Mouse (Mus musculus): ENCODE data around the gene Nom1.

Gene Nom1

DNA sequence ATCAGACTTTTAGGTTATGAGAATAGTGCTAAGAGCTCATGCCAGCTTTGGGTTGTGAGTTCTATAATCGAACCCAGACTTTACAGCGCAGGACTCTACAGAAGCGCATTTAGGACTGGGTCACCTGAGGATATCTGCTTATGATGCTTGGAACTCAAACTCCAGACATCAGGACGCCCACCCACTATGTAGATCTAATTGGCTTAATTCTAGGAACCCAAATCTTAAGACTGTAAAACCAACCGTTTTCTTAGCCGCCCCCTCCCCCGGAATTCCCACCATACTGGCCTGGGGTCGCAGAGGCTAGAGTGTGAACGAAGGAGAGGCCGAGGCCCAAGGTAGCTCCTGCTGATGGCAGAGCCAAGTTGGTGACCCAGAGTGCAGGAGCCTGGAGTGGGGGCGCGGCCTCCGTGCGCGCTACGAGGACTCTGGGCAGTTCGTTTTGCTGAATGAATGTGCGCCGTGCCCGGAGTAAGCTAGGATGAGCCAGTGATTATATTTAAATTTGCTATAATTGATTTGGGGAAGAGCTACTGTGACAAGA, 36.5 kb downstream of the Nom1 start:
- DNase-seq (ENCODE audit: extremely low read depth, low read depth), result no peak

DNA sequence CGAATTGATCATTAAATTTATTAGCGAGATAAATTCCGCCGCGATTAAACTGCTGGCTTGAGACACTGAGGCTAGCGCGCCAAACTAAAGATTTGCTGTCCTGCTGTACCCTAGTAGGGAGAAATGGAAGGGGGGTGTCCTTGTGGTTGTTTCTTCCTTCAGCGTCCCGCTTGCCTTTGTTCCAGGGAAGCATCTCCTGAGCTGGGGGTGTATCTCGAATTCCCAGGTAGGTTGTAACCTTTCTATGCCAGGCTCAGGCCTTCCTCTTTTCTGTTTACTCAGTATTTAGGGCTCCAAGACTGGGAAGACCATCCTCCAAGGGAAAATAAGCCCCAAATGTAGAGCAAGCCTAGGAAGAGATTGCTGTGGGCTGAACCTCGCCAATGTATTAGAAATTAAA, 36.9 kb downstream of the Nom1 start:
- DNase-seq (ENCODE audit: extremely low read depth, low read depth), result no peak

DNA sequence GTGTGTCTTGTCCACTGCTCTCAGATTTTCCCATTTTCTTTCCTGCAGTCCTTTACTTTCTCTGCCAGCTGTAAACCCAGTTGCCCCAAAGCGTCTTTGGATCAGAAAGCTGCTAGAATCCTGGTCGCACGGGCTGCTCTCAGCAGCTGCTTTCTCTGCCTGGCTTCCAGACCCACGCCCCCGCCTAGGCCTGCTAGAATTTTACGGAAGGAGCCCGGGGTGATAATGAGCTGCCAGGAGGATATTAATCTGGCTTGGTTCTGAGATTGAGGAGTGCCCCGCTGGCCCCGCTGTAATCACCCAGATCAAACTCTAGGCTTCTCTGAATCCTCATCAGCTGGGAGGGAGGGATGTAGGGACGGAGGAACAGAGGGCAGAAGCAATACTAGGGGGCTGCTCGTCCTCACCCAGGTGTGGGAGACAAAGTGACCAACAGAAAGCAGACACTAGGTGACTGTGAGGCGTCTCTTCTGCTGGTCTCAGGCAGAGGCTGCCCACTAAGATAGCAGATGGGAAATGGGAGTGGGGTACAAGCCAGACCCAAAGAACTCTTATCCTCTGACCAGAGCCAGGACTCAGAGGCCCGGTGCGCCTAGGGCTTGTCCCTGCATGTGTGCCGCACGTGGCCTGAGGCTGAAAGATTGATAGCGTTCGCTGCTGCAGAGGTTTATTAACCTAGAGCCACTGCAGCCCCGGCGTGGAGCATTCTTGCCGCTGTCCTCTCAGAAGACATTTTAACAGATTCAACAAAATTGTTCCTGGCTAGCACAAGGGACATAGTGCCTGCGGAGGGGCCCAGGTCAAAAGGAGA, 37.6 kb downstream of the Nom1 start:
- no peak for DNase-seq (ENCODE audit: extremely low read depth, low read depth)

DNA sequence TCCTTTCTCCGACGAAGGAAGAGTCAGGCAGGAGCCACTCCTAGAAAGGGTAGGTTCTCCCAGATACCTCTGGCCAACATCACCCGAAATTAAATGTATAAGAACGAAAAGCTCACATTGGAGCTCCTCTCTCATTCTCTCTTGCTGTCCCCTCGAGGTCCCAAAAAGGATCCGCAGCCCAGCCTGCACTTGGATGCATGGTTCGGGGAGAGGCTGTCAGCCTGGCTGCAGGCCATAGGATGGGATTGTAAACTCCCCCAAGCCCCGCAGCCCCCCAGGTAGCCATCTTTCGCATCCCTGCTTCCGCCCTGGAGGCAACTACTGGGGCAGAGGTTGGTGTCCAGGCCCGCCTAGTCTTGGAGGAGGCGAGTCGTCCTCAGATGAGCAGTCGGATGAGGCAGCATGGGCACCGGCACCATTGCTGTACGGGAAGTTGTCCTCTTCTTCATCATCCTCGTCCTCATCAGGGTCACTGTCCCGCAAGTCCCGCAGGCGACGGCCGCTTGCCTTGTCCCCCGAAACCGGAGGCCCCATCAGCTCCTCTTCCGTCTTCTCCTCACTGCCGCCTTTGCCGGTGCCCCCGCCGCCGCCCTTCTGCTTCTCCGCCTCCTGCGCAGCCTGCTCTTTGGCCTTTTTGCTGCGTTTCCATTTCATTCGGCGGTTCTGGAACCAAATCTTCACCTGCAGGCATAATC, 39.2 kb downstream of the Nom1 start:
- no peak for DNase-seq (ENCODE audit: extremely low read depth, low read depth)

DNA sequence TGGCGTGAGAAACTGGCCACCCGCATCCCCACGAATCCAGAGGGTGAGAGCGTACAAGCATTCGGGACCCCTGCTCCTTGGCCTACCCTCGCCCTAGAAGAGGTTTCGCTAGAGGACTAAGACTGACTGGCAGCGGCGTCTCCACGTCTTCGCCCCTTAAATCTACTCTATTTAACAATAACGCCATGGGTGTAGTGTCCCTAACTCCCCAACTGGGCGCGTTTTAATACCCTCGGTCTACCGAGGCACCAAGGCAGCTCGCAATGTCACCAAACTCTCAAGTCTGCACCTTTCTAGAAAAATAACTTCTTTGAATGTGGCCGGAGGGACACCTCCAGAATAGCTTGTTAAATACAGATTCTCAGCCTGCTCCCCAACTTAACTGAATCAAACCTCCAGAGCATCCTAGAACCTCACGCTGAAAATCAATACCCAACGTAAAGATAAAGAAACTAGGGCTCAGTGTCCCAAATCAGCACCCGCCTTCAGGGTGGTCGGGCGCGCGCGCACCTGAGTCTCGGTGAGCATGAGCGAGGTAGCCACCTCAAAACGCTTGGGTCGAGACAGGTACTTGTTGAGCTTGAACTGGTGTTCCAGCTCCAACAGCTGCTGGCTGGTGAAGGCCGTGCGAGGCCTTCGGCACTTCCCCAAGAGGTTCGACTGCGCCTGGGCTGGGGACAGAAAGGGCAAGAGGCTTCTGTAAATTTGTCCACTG, 39.9 kb downstream of the Nom1 start:
- no peak for DNase-seq (ENCODE audit: extremely low read depth, low read depth)

DNA sequence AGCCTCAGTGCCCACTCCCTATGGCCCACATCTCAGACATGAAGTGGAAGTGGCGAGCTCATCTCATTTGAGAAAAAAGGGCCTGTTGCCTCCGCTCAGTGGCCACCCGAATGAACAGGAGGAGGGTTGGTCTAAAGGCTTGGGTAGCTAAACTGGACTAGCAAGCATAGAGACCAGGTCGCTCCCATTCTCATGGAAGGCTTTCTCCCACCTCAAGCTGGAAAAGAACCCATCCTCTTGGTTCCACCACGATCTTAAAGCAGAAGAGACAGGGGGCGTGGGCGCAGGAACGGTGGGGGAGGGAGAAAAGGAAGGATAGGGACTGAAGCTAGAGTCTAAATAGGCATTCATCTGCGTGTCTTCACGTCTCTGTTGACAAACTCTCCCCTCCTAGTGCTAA, 40.6 kb downstream of the Nom1 start:
- DNase-seq (ENCODE audit: extremely low read depth, low read depth), result no peak

DNA sequence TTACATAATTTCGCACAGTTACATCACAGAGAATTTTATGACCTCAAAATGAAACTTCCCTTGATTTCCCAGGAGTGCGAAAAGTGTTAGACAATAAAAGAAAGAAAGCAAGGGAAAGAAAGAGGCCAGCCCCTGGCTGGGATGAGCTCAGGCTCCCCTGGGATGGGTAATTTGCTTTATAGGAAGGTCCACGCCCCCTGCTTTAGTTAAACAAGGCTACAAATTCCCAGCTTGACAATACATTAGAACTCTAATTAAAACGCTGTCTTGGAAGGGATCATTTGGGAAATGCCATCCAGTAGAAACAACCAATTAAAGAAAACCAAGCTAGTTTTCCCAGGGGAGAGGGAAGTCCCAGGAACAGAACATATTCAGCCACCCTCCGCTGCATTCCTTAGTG, 41.1 kb downstream of the Nom1 start:
- no peak for DNase-seq (ENCODE audit: extremely low read depth, low read depth)

DNA sequence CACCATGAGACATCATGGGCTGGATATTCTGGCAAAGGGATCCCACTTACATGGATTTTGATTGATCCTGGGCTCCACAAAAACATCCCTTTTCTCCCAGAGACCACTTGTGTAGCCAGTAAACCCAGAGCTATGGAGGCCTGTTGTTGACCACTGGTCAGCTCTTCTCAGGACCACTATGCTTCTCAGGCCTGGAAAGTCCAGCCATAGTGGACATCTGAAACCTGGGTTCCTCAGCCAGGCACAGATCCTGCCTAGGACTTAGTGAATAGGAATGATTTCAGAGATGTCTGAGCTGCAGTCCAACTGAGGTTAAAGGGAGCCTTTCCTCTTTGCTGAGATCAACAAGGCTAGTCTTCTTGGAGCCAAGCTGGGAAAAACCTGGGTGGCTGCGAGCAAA, 41.6 kb downstream of the Nom1 start:
- DNase-seq (ENCODE audit: extremely low read depth, low read depth), result no peak

DNA sequence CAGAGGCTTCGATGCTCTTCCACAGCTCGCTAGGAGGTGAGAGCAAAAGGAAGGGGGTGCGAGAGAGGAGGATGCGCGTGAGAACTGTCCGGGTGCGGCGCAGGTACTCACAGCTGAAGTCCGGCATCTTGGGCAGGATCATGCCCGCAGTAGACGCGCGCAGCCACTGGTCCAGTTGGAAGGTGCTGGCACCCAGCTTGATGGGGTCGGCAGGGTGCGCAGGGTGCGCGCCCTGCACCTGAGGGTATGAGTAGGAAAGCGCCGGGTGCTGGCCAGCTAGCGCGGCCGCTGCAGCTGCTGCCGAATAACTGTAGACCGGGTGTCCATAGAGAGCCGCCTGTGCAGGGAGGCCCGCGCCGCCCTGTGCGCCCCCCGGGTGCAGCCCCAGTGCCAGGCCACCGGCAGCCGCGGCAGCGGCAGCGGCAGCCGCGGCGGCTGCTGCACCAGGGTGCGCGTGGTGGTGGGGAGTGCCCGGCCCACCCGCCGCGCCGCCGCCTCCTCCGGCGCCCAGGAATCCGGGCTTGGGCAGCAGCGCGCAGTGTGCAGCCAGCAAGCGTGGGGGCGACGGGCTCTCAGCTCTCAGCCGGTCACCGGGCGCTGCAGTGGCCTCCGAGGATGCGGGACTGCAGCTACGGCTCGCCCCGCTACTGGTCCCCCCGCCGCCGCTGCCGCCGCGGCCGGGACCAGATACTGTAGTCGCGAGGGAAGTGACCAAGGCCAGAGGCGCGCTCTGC, 43.2 kb downstream of the Nom1 start:
- DNase-seq (ENCODE audit: extremely low read depth, low read depth), result no peak

DNA sequence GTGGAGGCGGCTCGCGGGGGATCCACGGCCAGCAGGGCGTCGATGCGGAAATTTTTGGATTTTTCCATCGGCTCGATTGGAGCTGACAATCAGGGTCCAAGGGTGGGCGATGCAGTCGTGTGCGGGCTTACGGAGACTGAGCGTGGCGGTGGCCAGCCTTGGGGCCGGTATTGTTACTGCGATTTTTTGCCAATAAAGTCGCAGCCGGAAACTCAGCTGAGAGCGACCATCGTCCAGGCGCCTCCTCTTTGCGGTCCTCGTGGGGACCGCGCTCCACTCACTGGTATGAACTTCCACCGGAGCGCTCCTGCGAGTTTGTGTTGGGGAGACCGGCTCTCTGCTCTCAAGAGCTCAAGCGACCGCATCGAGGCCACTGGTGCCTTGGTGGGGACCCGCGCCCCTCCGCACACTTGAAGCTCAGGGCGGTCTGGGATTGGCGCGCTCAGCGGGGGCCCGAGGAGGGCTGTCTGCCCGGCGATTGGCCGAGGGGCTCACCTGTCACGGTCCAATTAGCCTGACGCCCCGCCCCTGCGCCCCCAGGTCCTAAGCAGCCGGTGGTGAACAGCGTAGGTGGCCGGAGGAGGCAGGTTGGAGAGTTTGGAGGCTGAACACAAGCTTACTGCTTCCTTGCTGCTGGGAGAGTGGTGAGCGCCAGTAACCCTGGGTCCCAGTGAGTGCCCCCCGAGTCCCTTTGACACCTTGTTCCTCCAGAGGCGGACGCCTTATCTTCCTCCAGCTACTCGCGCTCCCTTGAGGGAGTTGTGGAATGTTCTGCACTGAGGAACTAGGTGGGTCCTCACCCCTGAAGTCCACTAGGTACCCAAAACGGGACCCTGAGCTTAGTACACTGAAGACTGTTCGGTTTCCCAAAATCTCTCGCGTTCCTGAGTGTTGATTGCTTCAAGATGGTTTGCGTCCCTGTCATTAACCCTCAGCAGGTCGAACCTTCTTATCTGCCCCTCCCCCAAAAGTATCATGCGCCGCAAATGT, 44.0 kb downstream of the Nom1 start, which contains the start of gene Mnx1:
Gene Mnx1, minus strand, starts transcription at position 263 of the 990 bp plus-strand sequence.
- DNase-seq (ENCODE audit: extremely low read depth, low read depth), result no peak

DNA sequence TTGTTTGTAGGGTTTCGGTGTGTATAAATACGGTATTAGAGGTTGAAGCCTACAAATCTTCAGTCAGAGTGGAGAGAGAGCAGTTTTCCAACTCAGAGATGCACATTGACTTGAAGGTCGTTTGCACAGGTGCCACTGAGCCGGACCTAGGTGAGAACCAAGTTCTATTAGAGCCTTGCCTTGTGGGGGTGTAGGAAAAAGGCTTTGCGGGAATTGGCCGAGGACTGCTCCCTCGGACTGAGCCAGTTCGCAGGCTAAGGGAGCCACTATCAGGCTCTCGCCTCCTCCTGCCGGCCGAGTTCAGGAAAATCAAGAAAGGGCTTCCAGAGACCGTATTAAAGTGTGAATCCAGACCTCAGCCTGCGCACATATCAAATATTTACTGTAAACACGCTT, 44.7 kb downstream of the Nom1 start:
- no peak for DNase-seq (ENCODE audit: extremely low read depth, low read depth)

DNA sequence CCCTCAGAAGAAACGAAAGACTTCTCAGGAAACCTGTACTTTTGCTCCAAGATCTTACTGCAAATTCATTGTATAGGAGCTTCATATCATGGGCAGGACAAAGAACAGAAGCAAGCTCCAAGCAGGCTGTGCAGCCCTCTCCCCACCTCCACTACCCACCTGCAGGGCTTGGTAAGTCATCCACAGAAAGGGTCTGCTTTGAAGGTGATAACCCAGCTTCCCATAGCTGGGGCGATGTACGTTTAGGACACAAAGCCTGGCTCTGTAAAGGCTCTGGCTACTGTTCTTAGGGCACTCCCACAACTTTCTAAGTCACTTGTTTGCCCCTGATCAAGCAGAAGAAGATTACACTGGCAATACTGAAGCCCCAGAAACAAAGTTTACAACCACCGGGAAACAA, 49.3 kb downstream of the Nom1 start:
- no peak for DNase-seq (ENCODE audit: extremely low read depth, low read depth)

DNA sequence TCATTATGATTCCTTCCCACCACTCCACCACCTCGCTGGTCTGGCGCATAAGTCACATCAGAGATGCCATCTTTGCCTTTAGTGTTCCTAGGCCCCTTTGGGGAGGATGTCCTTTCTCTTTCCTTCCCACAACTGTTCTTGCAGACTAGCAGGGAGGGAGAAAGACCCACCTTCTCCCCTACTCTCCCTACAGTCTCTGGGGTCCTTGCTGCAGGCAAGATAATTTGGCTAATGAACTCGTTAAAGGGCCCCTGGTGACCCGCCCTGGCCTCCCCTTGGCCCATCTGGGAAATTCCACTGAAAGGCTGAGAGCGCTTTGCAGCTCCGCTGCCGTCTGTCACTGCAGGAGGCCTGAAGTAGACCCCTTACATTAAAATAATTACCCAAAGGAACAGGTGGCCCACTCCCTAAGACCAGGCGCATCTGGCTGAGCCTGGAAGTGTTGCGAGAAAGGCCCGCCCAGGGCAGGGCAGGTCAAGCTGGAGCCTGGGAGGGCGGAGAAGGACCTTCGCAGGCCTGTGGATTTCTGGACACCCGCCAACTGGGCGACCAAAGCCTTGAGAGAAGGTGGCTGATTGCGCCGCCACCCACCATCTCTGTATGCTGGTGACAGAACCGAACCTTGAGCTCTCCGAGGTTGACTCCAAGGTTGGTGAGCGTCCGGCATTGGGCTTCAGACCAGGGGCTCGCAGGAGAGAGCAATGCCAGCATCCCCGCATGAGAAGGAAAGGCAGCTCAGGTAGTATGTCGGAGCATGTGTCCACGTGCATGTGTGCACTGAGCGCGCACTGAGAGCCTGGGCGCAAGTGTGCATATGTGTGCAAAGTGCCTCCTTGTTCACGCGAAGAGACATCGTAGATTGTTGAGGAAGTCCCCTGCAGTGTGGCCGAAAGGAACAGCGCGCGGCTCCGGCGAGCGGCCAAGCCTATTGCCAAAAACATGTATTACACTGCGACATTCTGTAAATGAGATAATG, 50.8 kb downstream of the Nom1 start:
- DNase-seq (ENCODE audit: extremely low read depth, low read depth), result no peak

DNA sequence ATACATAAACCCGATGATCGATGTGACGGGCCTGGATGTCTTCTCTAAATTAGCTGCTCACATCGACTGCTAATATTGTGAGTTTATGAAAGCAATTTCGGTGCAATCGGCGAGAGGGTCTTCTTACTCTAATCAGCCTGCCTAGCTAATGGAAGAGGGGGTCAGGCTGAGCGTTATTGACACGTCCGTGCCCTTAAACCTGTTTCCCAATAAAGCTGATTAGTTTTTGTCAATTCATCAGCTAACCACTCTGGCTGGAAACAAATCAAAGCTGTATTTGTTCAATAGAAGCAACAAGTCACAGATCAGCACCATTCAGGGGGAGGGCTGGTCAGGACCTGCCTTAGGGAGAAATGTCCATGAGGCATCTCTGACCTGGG, 51.5 kb downstream of the Nom1 start:
- no peak for DNase-seq (ENCODE audit: extremely low read depth, low read depth)

DNA sequence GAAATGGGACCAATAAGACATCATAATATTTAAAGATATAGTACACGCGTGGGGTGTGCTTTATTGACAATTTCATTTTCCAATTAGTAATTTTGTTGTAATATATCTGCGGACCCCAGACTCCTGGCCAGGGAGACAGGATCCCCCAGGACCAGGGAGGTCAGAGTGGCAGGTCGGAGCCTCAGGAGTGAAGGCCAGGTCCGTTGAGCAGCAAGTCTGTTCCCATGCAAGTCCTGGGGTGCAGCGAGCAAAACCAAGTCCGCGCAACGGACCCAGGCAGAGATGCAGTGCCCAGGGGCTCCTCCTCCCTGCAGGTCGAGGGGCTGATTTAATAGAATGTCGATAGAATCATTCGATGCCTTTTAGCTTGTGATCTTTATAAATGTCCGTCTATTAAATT, 52.9 kb downstream of the Nom1 start:
- no peak for DNase-seq (ENCODE audit: extremely low read depth, low read depth)

DNA sequence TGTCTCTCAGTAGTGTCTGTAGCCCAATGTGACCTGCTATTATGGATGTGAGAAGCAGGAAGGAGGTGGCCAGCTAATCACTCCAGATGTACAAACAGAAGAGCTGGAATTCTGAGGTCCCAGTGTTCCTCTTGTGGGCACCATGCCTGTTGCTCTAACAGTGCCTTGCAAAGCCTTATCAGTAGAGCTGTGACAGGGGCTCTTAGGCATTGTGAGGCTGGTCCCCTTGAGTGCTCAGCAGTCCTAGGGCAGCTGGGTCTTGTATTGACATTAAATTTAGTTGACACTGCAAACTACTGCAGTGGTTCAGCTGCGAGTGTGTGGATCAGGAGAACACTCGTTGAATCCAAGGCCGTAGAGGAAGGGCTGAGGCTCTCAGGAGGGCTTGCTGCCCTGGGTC, 72.5 kb downstream of the Nom1 start:
- DNase-seq (ENCODE audit: extremely low read depth, low read depth), result no peak
